Mouse (Mus musculus): ENCODE results near the gene Fig4. TPM values are rescaled to one million over a fixed set of nuclear protein-coding genes. Genes with fewer than 3 reads are reported as not detected.

Fig4 gene
- polyA plus RNA-seq (2016; fragmentation: Nextera tagmentation; extraction: Ambion mirVana) = 24.7 and 26.9 TPM in 2 replicates

- peak; percentile 94 for ATAC-seq (ENCODE audit: low FRiP score)
- peak within 1 kb of the TSS; percentile 87 for H3K4me2 ChIP-seq (replicated peaks)
- H3K36me3 ChIP-seq = no peaks in the 10 kb centered on the region
- no peaks in the 10 kb centered on the region for H3K9me3 ChIP-seq (replicated peaks)
- H3K27ac ChIP-seq = peak within 1 kb of the TSS; percentile 78
- no peaks in the 10 kb centered on the region for H3K27me3 ChIP-seq
- H3K9ac ChIP-seq = peak within 1 kb of the TSS; percentile 75
- WGBS = under 1% methylated on average over 38 of the region's 38 CpGs
- H3K4me1 ChIP-seq = peaks cover 9% of the 10 kb centered on the region
- peak within 1 kb of the TSS; percentile 71 for H3K4me3 ChIP-seq
These were observed at the start of gene Fig4 for GRCm38 (mm10) chr10:41302689-41303431. Gene Fig4 (minus strand): TSS chr10:41303260.

DNA sequence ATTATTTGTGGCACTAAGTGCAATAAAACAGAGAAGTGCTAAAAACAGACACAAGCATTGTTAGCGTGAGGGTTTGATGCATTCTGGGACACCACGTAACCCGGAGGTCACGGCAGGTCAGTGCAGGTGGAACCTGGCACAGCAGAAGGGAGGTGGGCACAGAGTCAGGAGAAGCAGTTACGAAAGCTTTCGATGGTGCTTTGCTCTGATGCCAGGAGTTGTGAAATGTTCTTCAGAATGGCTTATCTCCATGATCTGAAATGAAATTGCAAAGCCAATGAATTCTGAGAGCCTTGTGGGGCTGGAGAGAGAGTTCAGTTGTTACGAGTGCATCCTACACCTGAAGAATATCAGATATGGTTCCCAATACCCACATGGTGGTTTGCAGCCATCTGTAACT, 38.3 kb upstream of the Fig4 start:
- 88% methylated on average over 7 of the region's 7 CpGs for WGBS
- no peak overlapping the region for H3K4me2 ChIP-seq (replicated peaks)
- H3K27me3 ChIP-seq = no peaks in the 10 kb centered on the region
- no peaks in the 10 kb centered on the region for H3K4me1 ChIP-seq
- no peak overlapping the region for H3K9ac ChIP-seq
- no peak overlapping the region for H3K4me3 ChIP-seq
- H3K27ac ChIP-seq = no peak overlapping the region
- H3K36me3 ChIP-seq = no peaks in the 10 kb centered on the region
- no peaks in the 10 kb centered on the region for H3K9me3 ChIP-seq (replicated peaks)
- ATAC-seq (ENCODE audit: low FRiP score) = no peak

DNA sequence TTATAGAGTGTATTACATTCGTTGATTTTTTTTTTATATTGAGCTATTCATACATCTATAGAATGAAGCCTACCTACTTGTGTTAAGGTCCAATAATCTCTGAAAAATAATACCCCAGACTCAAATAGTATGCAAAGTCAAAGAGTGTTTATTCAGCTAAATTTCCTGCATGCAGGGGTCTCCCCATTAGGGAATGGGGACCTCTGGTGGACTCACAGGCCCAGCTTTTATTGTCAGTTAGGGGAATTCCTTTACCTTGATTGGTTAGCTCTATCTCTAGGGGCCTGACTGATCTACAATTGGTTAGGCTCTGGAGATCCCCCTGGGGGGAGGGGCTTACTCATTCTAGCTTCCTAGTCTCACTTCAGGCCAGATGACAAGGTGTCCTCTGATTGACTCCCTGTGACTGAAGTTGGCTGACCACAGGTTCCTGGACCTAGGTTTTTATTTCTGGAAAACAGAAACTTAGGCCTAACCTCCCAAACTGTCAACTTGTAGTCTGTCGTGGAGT, 29.5 kb upstream of the Fig4 start:
- Histone ChIP-seq H3K4me1 (no peaks in the 10 kb centered on the region), H3K4me3 (no peak overlapping the region), H3K4me2 (replicated peaks) (no peak overlapping the region), H3K9me3 (replicated peaks) (no peaks in the 10 kb centered on the region), H3K27me3 (no peaks in the 10 kb centered on the region), H3K27ac (no peak overlapping the region), H3K9ac (no peak overlapping the region), H3K36me3 (no peaks in the 10 kb centered on the region)
- no peak for ATAC-seq (ENCODE audit: low FRiP score)
- 85% methylated on average over 2 of the region's 2 CpGs for WGBS

- Histone ChIP-seq H3K9ac (no peak overlapping the region), H3K4me2 (replicated peaks) (no peak overlapping the region), H3K27ac (no peak overlapping the region), H3K4me3 (no peak overlapping the region), H3K9me3 (replicated peaks) (no peaks in the 10 kb centered on the region), H3K36me3 (no peaks in the 10 kb centered on the region), H3K4me1 (no peaks in the 10 kb centered on the region), H3K27me3 (no peaks in the 10 kb centered on the region)
- no peak for ATAC-seq (ENCODE audit: low FRiP score)
- 88% methylated on average over 3 of the region's 3 CpGs for WGBS
These were observed 12.8 kb upstream of the Fig4 start for GRCm38 (mm10) chr10:41315866-41316265.

DNA sequence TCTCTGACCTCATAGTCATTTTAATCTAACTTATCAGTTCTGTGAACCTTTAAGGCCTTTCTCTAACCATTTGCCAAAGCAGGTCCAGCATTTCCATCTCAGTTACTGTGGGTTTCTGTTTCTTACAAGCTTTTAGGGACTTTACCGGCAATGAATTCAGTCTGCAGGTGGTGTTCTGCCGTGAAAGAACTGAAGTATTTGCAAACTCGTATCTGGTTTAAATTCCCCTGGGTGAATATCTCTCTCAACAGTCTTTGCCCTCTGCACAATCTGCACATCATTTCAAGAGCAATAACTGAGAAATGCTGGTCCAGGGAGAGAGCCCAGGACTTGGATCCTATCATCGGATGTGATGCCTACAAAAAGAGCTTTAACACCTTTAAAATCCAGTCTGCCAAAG, 5.1 kb upstream of the Fig4 start:
- Histone ChIP-seq H3K27me3 (no peaks in the 10 kb centered on the region), H3K4me3 (no peak overlapping the region), H3K27ac (no peak overlapping the region), H3K9me3 (replicated peaks) (no peaks in the 10 kb centered on the region), H3K9ac (no peak overlapping the region), H3K36me3 (no peaks in the 10 kb centered on the region), H3K4me2 (replicated peaks) (no peak overlapping the region), H3K4me1 (no peaks in the 10 kb centered on the region)
- ATAC-seq (ENCODE audit: low FRiP score) = no peak
- WGBS = 86% methylated on average over 4 of the region's 4 CpGs

GRCm38 (mm10) chr10:41304961-41305455, 1.9 kb upstream of the Fig4 start:
- Histone ChIP-seq H3K4me1 (peaks cover 9% of the 10 kb centered on the region), H3K36me3 (no peaks in the 10 kb centered on the region), H3K9ac (no peak overlapping the region), H3K4me2 (replicated peaks) (no peak overlapping the region), H3K27ac (no peak overlapping the region), H3K9me3 (replicated peaks) (no peaks in the 10 kb centered on the region), H3K4me3 (no peak overlapping the region), H3K27me3 (no peaks in the 10 kb centered on the region)
- ATAC-seq (ENCODE audit: low FRiP score) = no peak
- WGBS = 81% methylated on average over 9 of the region's 9 CpGs

DNA sequence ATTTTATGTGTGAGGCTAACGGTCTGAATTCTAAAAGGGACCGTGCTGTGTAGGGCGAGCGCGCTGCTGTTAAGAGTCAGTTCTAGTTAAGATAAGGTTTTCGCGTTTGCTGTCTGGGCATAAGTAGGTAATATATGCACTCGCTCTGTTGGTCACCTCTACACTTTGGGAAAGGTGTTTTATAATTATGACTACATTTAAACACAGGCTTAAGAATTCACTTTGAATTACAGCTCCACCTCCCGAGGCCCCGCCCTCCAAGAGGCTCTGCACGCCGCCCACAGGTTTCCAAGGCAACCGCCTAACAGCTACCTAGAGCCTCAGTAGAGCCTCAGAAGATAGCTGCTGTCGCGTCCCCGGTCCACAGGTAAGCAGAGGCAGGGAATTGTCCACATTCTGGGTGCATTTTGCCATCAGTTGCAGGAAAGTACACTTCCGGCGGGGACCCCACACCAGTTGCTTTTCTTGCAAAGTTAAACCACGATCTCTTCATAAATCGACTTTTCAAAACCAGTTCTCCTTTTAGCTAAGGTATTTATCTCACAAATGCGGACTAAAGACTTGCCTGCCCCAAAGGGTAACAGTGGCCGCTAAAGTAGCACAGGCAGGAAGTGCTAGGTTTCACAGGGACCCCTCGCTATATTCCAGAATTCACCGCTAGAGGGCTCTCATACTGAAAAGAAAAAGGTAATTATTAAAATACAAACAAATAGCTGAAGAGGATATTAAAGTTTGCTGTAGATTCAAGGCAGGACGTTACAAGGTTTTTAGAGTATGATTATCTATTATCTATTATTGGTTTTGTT, 782 bp upstream of the Fig4 start, which contains the start of gene Ak9:
Gene Ak9, plus strand, starts transcription at position 342 of the 806 bp plus-strand sequence.
- Histone ChIP-seq H3K27ac (peak within 1 kb of the TSS; percentile 78), H3K36me3 (no peaks in the 10 kb centered on the region), H3K4me2 (replicated peaks) (peak within 1 kb of the TSS; percentile 87), H3K9me3 (replicated peaks) (no peaks in the 10 kb centered on the region), H3K27me3 (no peaks in the 10 kb centered on the region), H3K9ac (peak within 1 kb of the TSS; percentile 75), H3K4me1 (peaks cover 9% of the 10 kb centered on the region), H3K4me3 (peak within 1 kb of the TSS; percentile 71)
- WGBS = 1% methylated on average over 25 of the region's 25 CpGs
- peak; percentile 87 for ATAC-seq (ENCODE audit: low FRiP score)

DNA sequence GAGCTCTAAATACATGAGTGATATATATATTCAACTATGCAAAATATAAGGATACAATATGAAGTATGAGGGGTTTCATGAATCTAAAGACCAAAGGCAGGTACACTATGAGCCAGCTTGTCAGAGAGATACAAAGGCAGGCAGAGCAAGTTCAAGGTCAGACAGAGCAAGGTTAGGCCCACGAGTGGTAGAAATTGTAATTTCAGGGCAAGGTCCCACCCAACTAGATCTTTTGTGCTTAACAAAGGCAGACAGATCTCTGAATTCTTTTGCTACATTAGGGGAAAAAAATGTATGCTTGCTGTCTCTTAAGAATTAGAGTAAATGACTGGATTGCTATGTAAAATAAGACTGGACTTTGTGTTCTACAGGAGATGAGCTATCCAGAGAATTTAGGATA, 2.9 kb downstream of the Fig4 start:
- H3K4me3 ChIP-seq = no peak overlapping the region
- H3K36me3 ChIP-seq = no peaks in the 10 kb centered on the region
- no peak overlapping the region for H3K27ac ChIP-seq
- H3K4me2 ChIP-seq (replicated peaks) = no peak overlapping the region
- no peaks in the 10 kb centered on the region for H3K9me3 ChIP-seq (replicated peaks)
- no peak for ATAC-seq (ENCODE audit: low FRiP score)
- peaks cover 11% of the 10 kb centered on the region for H3K4me1 ChIP-seq
- no peak overlapping the region for H3K9ac ChIP-seq
- WGBS = 59% methylated on average over 1 of the region's 1 CpGs
- H3K27me3 ChIP-seq = no peaks in the 10 kb centered on the region

- 0 out of 2 replicates have a peak overlapping the region, but pooled peaks have one; percentile 45 for H3K27ac ChIP-seq
- no peaks in the 10 kb centered on the region for H3K27me3 ChIP-seq
- no peaks in the 10 kb centered on the region for H3K9me3 ChIP-seq (replicated peaks)
- peaks cover 18% of the 10 kb centered on the region for H3K4me1 ChIP-seq
- no peaks in the 10 kb centered on the region for H3K36me3 ChIP-seq
- no peak overlapping the region for H3K4me3 ChIP-seq
- 0 out of 2 replicates have a peak overlapping the region, but pooled peaks have one; percentile 20 for H3K4me2 ChIP-seq (replicated peaks)
- no peak overlapping the region for H3K9ac ChIP-seq
- ATAC-seq (ENCODE audit: low FRiP score) = peak; percentile 78
- WGBS = 27% methylated on average over 7 of the region's 7 CpGs
These were observed 7.9 kb downstream of the Fig4 start for GRCm38 (mm10) chr10:41295145-41295544.

- peak overlapping the region; percentile 45 for H3K27ac ChIP-seq
- H3K36me3 ChIP-seq = no peaks in the 10 kb centered on the region
- ATAC-seq (ENCODE audit: low FRiP score) = peak; percentile 79
- no peaks in the 10 kb centered on the region for H3K27me3 ChIP-seq
- 56% methylated on average over 11 of the region's 11 CpGs for WGBS
- H3K9ac ChIP-seq = no peak overlapping the region
- H3K4me1 ChIP-seq = peaks cover 18% of the 10 kb centered on the region
- H3K4me3 ChIP-seq = no peak overlapping the region
- 0 out of 2 replicates have a peak overlapping the region, but pooled peaks have one; percentile 20 for H3K4me2 ChIP-seq (replicated peaks)
- no peaks in the 10 kb centered on the region for H3K9me3 ChIP-seq (replicated peaks)
These were observed 8.3 kb downstream of the Fig4 start for GRCm38 (mm10) chr10:41294734-41295133.

- no peaks in the 10 kb centered on the region for H3K36me3 ChIP-seq
- ATAC-seq (ENCODE audit: low FRiP score) = no peak
- no peaks in the 10 kb centered on the region for H3K27me3 ChIP-seq
- H3K4me1 ChIP-seq = peaks cover 23% of the 10 kb centered on the region
- H3K4me3 ChIP-seq = no peak overlapping the region
- no peak overlapping the region for H3K9ac ChIP-seq
- 15% methylated on average over 7 of the region's 7 CpGs for WGBS
- H3K9me3 ChIP-seq (replicated peaks) = no peaks in the 10 kb centered on the region
- H3K4me2 ChIP-seq (replicated peaks) = no peak overlapping the region
- H3K27ac ChIP-seq = no peak overlapping the region
These were observed 10.0 kb downstream of the Fig4 start for GRCm38 (mm10) chr10:41293019-41293418.

DNA sequence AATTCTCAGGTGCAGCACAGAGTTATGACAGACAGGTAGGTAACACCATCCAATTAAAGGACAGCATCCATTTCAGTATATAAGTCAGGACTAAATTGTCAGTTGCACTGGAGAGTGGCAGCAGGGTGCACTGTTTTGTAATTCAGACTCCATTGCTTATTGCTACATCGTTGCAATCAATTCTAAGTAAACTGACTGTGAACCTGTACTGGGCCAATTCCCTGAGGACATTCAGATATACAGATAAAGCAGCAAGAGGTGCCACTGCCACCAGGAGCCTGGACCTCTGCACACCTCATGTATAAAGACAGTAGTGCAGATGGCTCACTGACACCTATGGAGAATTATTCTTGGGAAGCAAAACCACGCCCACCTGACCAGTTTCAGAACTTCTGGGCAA, 12.0 kb downstream of the Fig4 start:
- no peak overlapping the region for H3K27ac ChIP-seq
- no peak overlapping the region for H3K4me2 ChIP-seq (replicated peaks)
- 92% methylated on average over 2 of the region's 2 CpGs for WGBS

More for the DNA sequence above, 12.0 kb downstream of the Fig4 start:
- ATAC-seq (ENCODE audit: low FRiP score) = no peak
- H3K36me3 ChIP-seq = no peaks in the 10 kb centered on the region
- H3K4me3 ChIP-seq = no peak overlapping the region
- no peaks in the 10 kb centered on the region for H3K27me3 ChIP-seq
- no peak overlapping the region for H3K9ac ChIP-seq
- no peaks in the 10 kb centered on the region for H3K9me3 ChIP-seq (replicated peaks)
- peaks cover 23% of the 10 kb centered on the region for H3K4me1 ChIP-seq

Measured in hindbrain, embryonic 12.5 days (tissue).